Mouse (Mus musculus) gastrocnemius, adult 18-20 months (tissue): ENCODE measurements around the gene Tppp. TPM values are rescaled to one million over a fixed set of nuclear protein-coding genes. Genes with fewer than 3 reads are reported as not detected.

Experiments used
- total RNA-seq, 2 experiments: library from RNA; stranded (reverse); gene quantifications; 2 replicates each; pipeline ENCODE4 v1.2.3; 2021

The Tppp gene
- total RNA-seq, 2 experiments from 2014 or later, result 6.2 to 6.4 TPM

Other genes starting within 250 kb of the Tppp start
- 1 to 10 TPM in 1 of 2 experiments, under 1 TPM in 1; 0.80 to 1.1 TPM for gene Nkd2, start 161.8 kb upstream of the Tppp start, total RNA-seq
- under 1 TPM; 0.27 to 0.28 TPM for gene Trip13, start 71.6 kb upstream of the Tppp start, total RNA-seq
- gene Brd9, start 71.6 kb upstream of the Tppp start, total RNA-seq, result 1 to 10 TPM; 8.8 to 9.4 TPM
- gene Zdhhc11, start 45.6 kb upstream of the Tppp start, total RNA-seq, result not detected
- gene Cep72, start 52.9 kb downstream of the Tppp start, total RNA-seq, result under 1 TPM; 0.07 to 0.27 TPM
- under 1 TPM; 0.17 to 0.30 TPM for gene Slc9a3, start 112.0 kb downstream of the Tppp start, total RNA-seq
- gene Exoc3, start 199.3 kb downstream of the Tppp start, total RNA-seq, result 10 to 100 TPM; 31.3 to 34.7 TPM